Mouse (Mus musculus) midbrain, embryonic 13.5 days (tissue): ENCODE results near the gene Sema6b. TPM values are rescaled to one million over a fixed set of nuclear protein-coding genes. Genes with fewer than 3 reads are reported as not detected.
A peak's percentile ranks its signal among the peaks of the same experiment; 100 is the strongest.

Experiments
- ATAC-seq: fragments of 200-750 bp; cut with Nextera tagmentation; 2 replicates; pipeline ENCODE4 v1.8.0; 2017; ENCODE audit warnings: mild to moderate bottlenecking, moderate TSS enrichment, moderate library complexity
- H3K27ac ChIP-seq: fragments of 300-500 bp; sonication (generic); 2 replicates; pipeline ENCODE4 v1.5.1; 2015; ENCODE audit warnings: inconsistent platforms, mild to moderate bottlenecking, moderate library complexity
- H3K27me3 ChIP-seq: fragments of 300-500 bp; sonication (generic); 2 replicates; pipeline ENCODE4 v1.6.1; 2015; ENCODE audit warnings: mild to moderate bottlenecking, inconsistent platforms
- H3K36me3 ChIP-seq: fragments of 300-500 bp; sonication (generic); 2 replicates; pipeline ENCODE4 v1.6.1; 2015; ENCODE audit warnings: mild to moderate bottlenecking, inconsistent platforms
- H3K4me1 ChIP-seq: fragments of 300-500 bp; sonication (generic); replicated peaks from 2 replicates; pipeline ENCODE4 v1.6.1; 2015; ENCODE audit warnings: inconsistent platforms
- H3K4me2 ChIP-seq: fragments of 300-500 bp; sonication (generic); replicated peaks from 2 replicates; pipeline ENCODE4 v1.6.1; 2015; ENCODE audit warnings: moderate library complexity, mild to moderate bottlenecking, inconsistent platforms
- H3K4me3 ChIP-seq: fragments of 300-500 bp; sonication (generic); replicated peaks from 2 replicates; pipeline ENCODE4 v1.5.1; 2015; ENCODE audit warnings: mild to moderate bottlenecking, inconsistent platforms
- H3K9ac ChIP-seq: fragments of 300-500 bp; sonication (generic); replicated peaks from 2 replicates; pipeline ENCODE4 v1.6.1; 2015; ENCODE audit warnings: mild to moderate bottlenecking, inconsistent platforms
- H3K9me3 ChIP-seq: fragments of 300-500 bp; sonication (generic); 2 replicates; pipeline ENCODE4 v1.6.1; 2016; ENCODE audit warnings: mild to moderate bottlenecking, inconsistent platforms
- WGBS: fragments of 180-500 bp; shearing (Covaris S2); methylation state at CpG from one replicate; pipeline ENCODE4 v1.1.7; 2015; 5-methylcytosine and 5-hydroxymethylcytosine counted together
- polyA plus RNA-seq: library from polyadenylated mRNA; unstranded; fragments of >200 nt; fragmentation: Nextera tagmentation; extraction: Ambion mirVana; gene quantifications from 2 replicates; pipeline ENCODE4 v1.2.1, GENCODE M21; 2015

Gene Sema6b
- 7.6 and 10.4 TPM in 2 replicates for polyA plus RNA-seq

- Histone ChIP-seq H3K9me3 (no peaks in the 10 kb centered on the region), H3K36me3 (no peaks in the 10 kb centered on the region), H3K27ac (peak within 1 kb of the TSS; percentile 80), H3K27me3 (peaks cover 48% of the 10 kb centered on the region), H3K9ac (peak within 1 kb of the TSS; percentile 89), H3K4me1 (peaks cover 57% of the 10 kb centered on the region), H3K4me3 (peak within 1 kb of the TSS; percentile 86), H3K4me2 (peak within 1 kb of the TSS; percentile 84)
- peak; percentile 44 for ATAC-seq
- WGBS: 1% methylated on average over 75 of the region's 79 CpGs
Measured at GRCm38 (mm10) chr17:56139858-56140595, at the start of gene Sema6b. Gene Sema6b (minus strand): TSS chr17:56140343.

- WGBS: 42% methylated on average over 11 of the region's 11 CpGs
- Histone ChIP-seq H3K9me3 (no peaks in the 10 kb centered on the region), H3K9ac (peak overlapping the region; percentile 42), H3K4me2 (no peak overlapping the region), H3K4me3 (no peak overlapping the region), H3K4me1 (peaks cover 26% of the 10 kb centered on the region), H3K36me3 (peaks cover 57% of the 10 kb centered on the region), H3K27ac (peak overlapping the region; percentile 81), H3K27me3 (no peaks in the 10 kb centered on the region)
- ATAC-seq: 0 out of 2 replicates have a peak, but pooled peaks have one; percentile 15
Measured at GRCm38 (mm10) chr17:56185281-56186141, 45.4 kb upstream of the Sema6b start.

GRCm38 (mm10) chr17:56183658-56184103 is 43.5 kb upstream of the Sema6b start, which contains the start of gene Mydgf:
Gene Mydgf (minus strand): TSS chr17:56183920.
- H3K36me3 ChIP-seq: peaks cover 55% of the 10 kb centered on the region
- peaks cover 26% of the 10 kb centered on the region for H3K4me1 ChIP-seq
- no peaks in the 10 kb centered on the region for H3K9me3 ChIP-seq
- peak within 1 kb of the TSS; percentile 83 for H3K9ac ChIP-seq
- H3K27ac ChIP-seq: peak within 1 kb of the TSS; percentile 44
- peak within 1 kb of the TSS; percentile 67 for H3K4me3 ChIP-seq
- H3K4me2 ChIP-seq: peak within 1 kb of the TSS; percentile 96
- 0% methylated on average over 47 of the region's 47 CpGs for WGBS
- H3K27me3 ChIP-seq: no peaks in the 10 kb centered on the region
- ATAC-seq: peak; percentile 94

- Histone ChIP-seq H3K27ac (peak overlapping the region; percentile 44), H3K9me3 (no peaks in the 10 kb centered on the region), H3K4me3 (peak overlapping the region; percentile 67), H3K4me1 (peaks cover 26% of the 10 kb centered on the region), H3K27me3 (no peaks in the 10 kb centered on the region), H3K9ac (peak overlapping the region; percentile 83), H3K4me2 (peak overlapping the region; percentile 96), H3K36me3 (peaks cover 54% of the 10 kb centered on the region)
- 2% methylated on average over 14 of the region's 14 CpGs for WGBS
- peak; percentile 37 for ATAC-seq
Measured at GRCm38 (mm10) chr17:56182975-56183657, 43.0 kb upstream of the Sema6b start.

GRCm38 (mm10) chr17:56175416-56175815 is 35.3 kb upstream of the Sema6b start:
- H3K9me3 ChIP-seq: no peaks in the 10 kb centered on the region
- no peaks in the 10 kb centered on the region for H3K27me3 ChIP-seq
- H3K4me1 ChIP-seq: peaks cover 8% of the 10 kb centered on the region
- 100% methylated on average over 3 of the region's 3 CpGs for WGBS
- H3K27ac ChIP-seq: no peak overlapping the region
- ATAC-seq: no peak
- H3K4me2 ChIP-seq: no peak overlapping the region
- H3K9ac ChIP-seq: no peak overlapping the region
- no peak overlapping the region for H3K4me3 ChIP-seq
- peaks cover 54% of the 10 kb centered on the region for H3K36me3 ChIP-seq

GRCm38 (mm10) chr17:56173401-56174046 is 33.4 kb upstream of the Sema6b start:
- ATAC-seq: no peak
- H3K36me3 ChIP-seq: peaks cover 38% of the 10 kb centered on the region
- no peak overlapping the region for H3K4me3 ChIP-seq
- H3K27me3 ChIP-seq: no peaks in the 10 kb centered on the region
- 66% methylated on average over 10 of the region's 10 CpGs for WGBS
- H3K4me2 ChIP-seq: no peak overlapping the region
- no peak overlapping the region for H3K9ac ChIP-seq
- no peak overlapping the region for H3K27ac ChIP-seq
- H3K9me3 ChIP-seq: no peaks in the 10 kb centered on the region
- H3K4me1 ChIP-seq: peaks cover 10% of the 10 kb centered on the region

- no peaks in the 10 kb centered on the region for H3K27me3 ChIP-seq
- peaks cover 10% of the 10 kb centered on the region for H3K4me1 ChIP-seq
- H3K9ac ChIP-seq: no peak overlapping the region
- no peak overlapping the region for H3K27ac ChIP-seq
- no peaks in the 10 kb centered on the region for H3K9me3 ChIP-seq
- H3K4me3 ChIP-seq: no peak overlapping the region
- 94% methylated on average over 17 of the region's 17 CpGs for WGBS
- H3K4me2 ChIP-seq: no peak overlapping the region
- ATAC-seq: no peak
- H3K36me3 ChIP-seq: peaks cover 22% of the 10 kb centered on the region
Measured at GRCm38 (mm10) chr17:56171881-56172280, 31.7 kb upstream of the Sema6b start.

- 87% methylated on average over 9 of the region's 9 CpGs for WGBS
- no peak overlapping the region for H3K4me3 ChIP-seq
Measured at GRCm38 (mm10) chr17:56171456-56171855, 31.3 kb upstream of the Sema6b start.

GRCm38 (mm10) chr17:56170636-56171035 is 30.5 kb upstream of the Sema6b start:
- Histone ChIP-seq H3K27me3 (no peaks in the 10 kb centered on the region), H3K9ac (no peak overlapping the region), H3K4me1 (peaks cover 17% of the 10 kb centered on the region), H3K4me3 (no peak overlapping the region), H3K4me2 (no peak overlapping the region), H3K9me3 (no peaks in the 10 kb centered on the region), H3K27ac (no peak overlapping the region), H3K36me3 (peaks cover 10% of the 10 kb centered on the region)
- 16% methylated on average over 10 of the region's 10 CpGs for WGBS
- 0 out of 2 replicates have a peak, but pooled peaks have one; percentile 31 for ATAC-seq

More at GRCm38 (mm10) chr17:56171456-56171855, 31.3 kb upstream of the Sema6b start:
- Histone ChIP-seq H3K27ac (no peak overlapping the region), H3K36me3 (peaks cover 18% of the 10 kb centered on the region), H3K9ac (no peak overlapping the region), H3K4me1 (peaks cover 11% of the 10 kb centered on the region), H3K27me3 (no peaks in the 10 kb centered on the region), H3K9me3 (no peaks in the 10 kb centered on the region), H3K4me2 (no peak overlapping the region)
- ATAC-seq: no peak

- Histone ChIP-seq H3K27me3 (no peaks in the 10 kb centered on the region), H3K9ac (no peak overlapping the region), H3K4me2 (no peak overlapping the region), H3K9me3 (no peaks in the 10 kb centered on the region), H3K4me3 (no peak overlapping the region), H3K27ac (no peak overlapping the region), H3K4me1 (peaks cover 21% of the 10 kb centered on the region), H3K36me3 (0 out of 2 replicates have a peak, but pooled peaks cover 3% of the 10 kb centered on the region)
- no peak for ATAC-seq
- WGBS: 77% methylated on average over 6 of the region's 6 CpGs
Measured at GRCm38 (mm10) chr17:56169830-56170229, 29.7 kb upstream of the Sema6b start.

- no peak overlapping the region for H3K4me2 ChIP-seq
- H3K36me3 ChIP-seq: no peaks in the 10 kb centered on the region
- ATAC-seq: no peak
- peak overlapping the region; percentile 62 for H3K27ac ChIP-seq
- H3K9ac ChIP-seq: no peak overlapping the region
- H3K4me1 ChIP-seq: peaks cover 32% of the 10 kb centered on the region
- no peak overlapping the region for H3K4me3 ChIP-seq
- WGBS: 49% methylated on average over 11 of the region's 11 CpGs
- H3K27me3 ChIP-seq: peaks cover 11% of the 10 kb centered on the region
- H3K9me3 ChIP-seq: no peaks in the 10 kb centered on the region
Measured at GRCm38 (mm10) chr17:56165671-56166070, 25.5 kb upstream of the Sema6b start.
